Mouse (Mus musculus) ES-CJ7 (cell line): Measurements from ENCODE around the gene Ptprq.

Source experiments
- DNase-seq: peaks from one replicate; pipeline ENCODE4 v3.0.0; 2011; ENCODE audit warnings: low read depth, low spot score

Ptprq gene

DNA sequence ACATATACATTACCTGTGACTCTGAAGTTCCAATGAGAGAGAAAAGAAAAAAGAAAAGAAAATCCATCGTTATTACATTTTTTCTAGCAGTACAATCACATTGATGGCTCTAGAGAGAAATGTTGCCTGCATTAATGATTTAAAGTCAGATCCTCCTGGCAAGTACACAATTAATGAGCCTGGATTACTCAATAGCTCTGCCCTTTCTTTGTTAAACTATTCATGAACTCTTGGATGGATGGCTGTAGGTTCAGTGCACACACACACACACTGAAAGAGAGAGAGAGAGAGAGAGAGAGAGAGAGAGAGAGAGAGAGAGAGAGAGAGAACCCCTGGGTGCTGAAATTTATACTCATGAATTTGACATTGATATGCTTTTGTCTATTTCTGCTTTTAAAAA, at the start of gene Ptprq:
Gene Ptprq, minus strand, starts transcription at position 246 of the 400 bp plus-strand sequence.
- DNase-seq, result no peak

DNA sequence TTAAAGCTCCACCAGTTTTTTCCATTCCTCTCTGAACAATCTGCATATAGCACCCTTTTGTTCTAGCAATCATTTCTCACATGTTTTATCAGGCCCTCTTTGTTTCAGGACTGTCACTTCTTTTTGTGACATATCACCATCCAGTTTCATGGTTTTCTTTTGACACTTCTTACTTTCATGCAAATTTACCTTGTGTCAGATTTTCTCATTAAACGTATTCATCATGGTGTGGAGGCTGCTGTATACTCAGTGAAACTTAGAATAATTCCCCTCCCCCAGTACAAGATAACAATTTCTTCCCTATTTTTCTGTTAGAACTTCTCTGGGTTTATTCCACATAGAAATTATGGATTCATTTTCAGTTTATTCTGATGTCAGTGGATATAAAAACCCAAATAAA, 39.8 kb upstream of the Ptprq start:
- DNase-seq, result no peak

DNA sequence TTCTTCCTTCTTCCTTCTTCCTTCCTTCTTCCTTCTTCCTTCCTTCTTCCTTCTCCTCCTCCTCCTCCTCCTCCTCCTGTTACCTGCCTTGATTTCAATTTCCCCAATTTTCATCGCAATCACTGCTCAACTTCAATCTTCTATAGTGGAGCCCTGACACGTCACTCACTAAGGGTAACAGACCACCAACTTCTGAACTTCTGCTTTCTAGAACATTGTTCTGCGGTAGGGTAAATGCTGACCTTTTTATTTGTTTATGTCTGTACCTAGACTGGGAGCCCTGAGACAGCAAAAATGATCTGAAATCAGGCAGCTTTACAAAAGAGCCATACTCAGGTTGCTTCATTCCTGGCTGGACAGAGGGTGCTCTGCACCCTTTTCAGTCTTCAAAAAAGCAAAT, 33.6 kb upstream of the Ptprq start:
- no peak for DNase-seq

DNA sequence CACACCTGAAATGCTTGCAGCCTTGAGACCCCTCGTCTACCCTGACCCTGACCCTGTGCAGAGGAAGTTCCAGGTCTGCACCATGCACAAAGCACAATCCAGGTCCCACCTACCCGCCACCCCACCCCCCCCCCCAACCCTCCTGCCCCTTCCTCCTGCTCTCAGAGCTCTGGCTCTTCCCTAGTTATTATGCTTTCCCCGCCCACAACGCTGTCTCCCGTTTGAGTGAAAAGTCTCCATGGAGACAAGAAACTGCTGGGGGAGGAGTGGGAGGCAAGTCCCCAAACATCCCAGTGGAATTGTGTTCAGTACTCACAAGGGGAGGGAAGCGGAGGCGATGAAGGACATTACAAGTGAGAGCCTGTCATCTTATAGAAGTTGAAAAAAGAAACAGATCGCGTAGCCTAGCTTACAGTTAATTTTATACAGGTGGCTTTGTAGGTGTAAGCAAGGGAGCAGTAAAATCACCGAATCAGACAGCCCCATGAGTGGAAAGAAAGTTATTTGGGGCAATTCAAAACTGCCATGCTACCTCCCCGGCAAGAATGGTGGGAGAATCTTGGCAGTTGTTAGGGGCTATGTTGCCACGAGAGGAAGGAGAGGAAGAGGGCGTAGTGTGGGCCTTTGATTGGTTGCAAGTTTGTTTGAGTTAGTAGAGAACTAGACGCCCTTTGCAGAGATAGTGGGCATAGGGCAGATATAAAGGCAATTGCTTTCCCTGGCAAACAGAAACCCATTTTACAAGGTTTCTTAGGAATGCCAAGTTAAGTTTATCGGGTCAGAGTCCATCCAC, 32.7 kb upstream of the Ptprq start:
- DNase-seq, result peak; percentile 45

DNA sequence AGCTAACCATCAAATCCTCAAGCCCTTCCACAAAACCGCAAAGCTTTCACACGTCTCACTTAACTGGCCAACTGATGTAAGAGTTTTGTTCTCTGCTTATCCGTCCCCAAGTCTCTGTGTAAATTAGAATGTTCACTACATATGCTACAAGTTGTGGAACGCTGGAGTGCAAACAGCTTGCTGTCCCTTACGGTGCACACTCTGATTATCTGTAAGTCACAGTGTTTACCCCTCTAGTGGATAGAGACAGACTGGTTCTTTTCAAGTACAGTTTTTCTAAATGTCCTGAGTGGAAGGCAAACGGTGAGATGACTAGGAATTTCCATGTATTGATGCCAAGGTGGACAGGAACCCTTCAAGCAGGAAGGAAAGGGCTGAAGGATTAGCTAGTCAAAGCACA, 32.1 kb upstream of the Ptprq start:
- no peak for DNase-seq

DNA sequence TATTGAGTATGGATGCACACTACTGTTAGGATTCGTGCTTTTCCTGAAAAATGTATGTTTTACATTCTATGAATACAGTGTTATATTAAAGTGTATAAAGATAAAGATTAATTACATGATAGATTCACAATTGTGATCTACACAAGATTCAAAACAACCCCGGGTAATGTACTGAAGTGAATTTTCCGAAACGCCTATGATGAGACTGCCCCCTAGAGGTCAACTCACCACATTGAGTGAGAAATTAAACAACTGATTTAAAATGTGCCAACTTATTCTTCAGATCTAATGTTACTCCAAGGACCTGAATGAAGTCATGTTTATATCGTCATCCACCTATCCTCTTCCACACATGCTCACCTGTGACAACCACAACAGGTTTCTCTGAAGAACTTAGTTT, 27.7 kb upstream of the Ptprq start:
- DNase-seq, result peak; percentile 23

DNA sequence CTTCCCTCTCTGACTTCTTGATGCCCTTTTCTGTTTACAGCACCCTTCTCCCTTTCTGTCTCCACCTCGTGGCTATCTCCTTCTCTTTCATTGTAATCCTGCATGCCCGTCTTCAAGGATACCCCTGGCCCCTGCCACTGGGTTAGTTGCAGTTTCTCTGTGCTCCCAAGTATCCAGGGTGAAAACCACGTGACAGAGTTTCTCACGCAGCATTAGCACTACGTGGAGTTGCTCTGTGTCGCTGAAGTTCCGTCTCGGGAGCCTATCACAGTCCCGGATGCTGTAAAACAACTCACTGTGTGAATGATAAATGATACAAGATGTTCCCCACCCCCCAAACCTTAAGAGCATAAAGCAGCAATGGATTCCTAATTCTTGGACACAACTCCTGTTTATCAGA, 26.9 kb upstream of the Ptprq start:
- DNase-seq, result peak; percentile 3

DNA sequence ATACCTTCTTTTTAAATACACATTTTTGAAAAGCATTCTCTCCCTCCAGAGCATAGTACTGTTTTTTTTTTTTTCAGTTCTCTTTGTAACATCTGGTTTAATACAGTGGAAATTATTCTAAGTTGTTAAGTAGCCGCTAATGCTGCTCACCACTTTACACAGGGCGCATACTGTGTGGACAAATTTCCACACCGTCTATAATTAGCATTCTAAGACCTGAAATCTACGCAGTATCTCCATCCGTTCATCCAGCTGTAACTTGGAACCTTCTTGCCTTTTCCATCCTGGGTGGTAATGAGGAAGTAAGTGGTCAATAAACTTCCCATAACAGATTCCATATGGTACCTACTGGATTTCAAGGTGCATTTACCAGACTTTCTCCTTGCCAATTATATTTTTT, 20.0 kb upstream of the Ptprq start:
- DNase-seq, result no peak

DNA sequence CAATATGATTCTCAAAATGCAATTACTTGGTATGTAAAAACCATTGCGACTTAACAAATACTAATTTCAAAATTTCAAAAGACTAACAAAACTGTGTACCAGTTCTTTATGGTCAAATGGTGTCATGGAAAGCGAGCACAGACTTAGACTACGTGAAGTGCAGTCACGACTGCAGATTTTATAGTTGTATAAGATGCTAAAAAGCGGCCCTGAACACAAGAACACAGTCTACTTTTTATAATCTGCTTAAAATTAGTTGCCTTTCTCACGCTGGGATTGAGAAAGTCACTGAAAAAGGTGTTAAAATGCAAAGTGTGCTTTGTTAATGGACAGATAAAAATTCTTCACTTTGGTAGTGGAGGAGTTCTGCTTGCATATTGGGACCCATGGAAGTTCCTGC, 17.9 kb upstream of the Ptprq start:
- no peak for DNase-seq

DNA sequence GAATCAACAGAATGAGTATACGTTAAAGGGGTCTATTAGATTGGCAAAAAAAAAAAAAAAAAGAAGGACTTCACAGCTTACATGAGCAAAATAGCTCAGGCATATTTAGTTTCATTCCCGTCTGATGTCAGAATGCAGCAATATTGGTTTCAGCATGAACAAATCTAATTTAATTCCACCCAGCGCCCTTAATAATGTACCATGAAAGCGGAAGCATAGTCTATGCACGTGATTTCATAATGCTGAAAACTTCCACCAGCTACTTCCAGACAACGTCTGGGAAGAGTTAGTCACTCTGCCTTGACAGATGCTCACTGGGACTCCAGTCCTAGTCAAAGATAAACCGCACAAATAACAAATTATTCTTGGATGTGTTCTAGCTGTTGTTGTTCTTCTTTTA, 15.6 kb upstream of the Ptprq start:
- DNase-seq, result no peak

DNA sequence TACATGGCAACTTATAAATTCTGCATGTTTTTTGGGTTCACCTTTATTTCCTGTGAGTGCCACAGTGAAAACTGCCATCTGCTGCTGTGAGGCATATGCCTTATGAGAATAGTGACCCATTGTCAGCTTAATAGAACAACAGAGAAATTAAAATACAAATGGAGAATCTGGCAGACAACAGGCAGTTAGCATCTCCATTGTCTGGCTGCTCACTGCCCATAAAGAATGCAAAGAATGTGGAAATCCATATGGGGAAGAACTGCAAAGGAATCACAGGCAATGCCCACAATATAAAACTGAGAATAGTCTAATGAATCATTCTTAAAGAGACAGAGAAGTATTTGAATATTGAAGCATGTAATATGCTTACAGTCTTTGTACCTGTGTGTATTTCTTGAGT, 14.5 kb upstream of the Ptprq start:
- no peak for DNase-seq

DNA sequence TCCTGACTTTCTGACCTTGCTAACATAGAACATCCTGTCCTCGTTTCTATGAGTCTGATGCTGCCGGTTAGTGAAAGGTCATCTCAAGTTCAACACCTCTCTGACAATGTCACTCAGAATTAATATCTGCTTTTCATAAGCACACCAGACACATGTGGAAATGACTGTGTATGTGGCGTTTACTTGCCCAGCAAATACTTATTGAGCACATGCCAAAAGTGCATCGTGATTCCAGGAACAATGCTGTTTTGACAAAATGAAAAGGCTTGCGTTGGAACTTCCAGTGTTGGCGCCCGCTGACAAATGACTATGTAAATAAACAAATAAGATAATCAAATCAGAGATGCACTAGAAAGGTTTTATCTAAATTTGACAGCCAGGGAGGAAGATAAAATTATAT, 5.8 kb upstream of the Ptprq start:
- DNase-seq, result no peak

DNA sequence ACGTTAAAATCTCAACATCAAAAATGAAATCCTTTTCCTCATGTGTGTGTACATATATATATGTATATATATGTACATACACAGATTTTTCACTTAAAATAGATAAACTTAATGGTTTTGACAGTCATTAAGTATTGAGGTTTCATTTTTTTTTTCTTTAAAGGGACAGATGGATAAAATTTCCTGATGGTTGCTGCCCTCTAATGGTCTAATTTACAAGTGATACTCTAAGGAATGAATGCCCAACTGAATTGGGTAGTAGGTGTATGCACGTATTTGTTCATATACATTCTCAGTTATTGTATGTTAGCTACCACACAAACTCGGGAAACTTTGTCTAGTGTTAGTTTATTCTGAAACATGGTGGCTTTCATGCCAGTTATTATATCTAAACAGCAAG, 15.4 kb downstream of the Ptprq start:
- DNase-seq, result peak; percentile 6

DNA sequence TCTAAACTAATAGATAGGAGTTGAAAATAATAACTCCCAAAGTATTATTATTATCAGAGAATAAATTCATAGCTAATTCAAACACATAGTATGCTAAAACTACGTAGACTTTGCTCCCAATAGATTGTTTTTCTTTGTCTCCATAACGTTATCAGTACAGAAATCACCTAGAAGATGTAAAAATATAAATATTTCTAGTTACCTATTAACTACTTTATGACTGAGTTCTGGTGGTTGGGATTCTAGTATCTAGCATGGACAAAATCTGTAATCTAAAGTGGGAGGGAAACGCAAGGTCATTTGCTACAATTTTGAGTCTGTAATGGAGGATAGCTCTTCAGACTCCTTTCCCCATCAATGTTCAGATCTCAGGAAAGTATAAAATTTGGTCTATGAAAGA, 18.9 kb downstream of the Ptprq start:
- DNase-seq, result no peak

DNA sequence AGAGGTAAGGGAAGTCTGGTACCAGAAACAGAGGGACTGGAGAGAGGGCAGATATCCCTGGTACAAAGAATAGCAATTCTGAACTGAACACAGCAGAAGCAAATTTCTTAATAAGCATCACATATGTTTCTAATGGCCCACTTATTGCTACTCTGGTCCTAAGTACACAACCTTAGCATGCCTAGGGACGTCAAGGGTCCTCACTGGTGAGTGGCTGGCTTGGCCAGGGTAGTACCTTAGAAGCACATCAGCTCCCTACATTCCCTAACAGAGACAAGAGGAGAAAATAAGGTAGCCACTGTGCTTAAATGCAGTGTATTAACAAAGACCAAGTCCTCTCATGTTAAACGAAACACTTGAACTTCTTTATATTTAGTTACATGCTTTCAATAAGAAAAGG, 21.1 kb downstream of the Ptprq start:
- no peak for DNase-seq

DNA sequence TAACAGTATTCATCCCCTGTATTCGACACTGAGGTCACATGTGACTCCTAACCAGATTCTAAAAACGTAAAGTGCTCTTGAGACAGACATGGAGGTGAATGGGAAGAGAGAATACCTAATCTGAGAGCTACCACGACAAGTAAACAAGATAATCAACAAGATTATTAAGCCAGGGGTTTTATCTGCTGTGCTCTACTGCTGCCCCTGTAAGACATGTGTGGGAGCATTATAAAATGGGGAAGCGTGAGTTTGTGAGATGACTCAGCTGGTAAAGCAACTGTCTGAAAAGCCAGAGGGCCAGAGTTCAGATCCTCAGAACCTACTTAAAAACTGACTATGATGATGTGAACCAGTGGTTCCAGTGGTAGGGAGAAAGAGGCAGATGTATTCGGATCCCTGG, 22.7 kb downstream of the Ptprq start:
- no peak for DNase-seq

DNA sequence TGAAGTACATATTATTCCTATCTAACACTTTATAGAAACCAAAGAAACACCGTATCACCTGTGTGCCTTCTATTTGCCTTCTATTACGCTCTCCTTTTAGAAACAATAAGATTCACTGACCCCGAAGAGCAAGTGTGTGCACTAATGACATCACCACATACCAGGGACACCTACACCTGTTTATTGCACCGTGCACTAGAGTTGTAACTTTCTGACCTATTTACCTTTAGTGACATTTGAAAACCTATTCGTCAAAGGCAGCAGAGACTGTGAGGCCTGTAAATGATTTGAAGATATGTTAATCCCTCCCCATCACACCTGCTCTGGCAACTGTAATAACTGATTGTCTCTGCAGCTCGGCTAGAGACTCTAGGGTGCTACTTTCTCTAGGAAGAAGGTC, 32.5 kb downstream of the Ptprq start:
- no peak for DNase-seq

DNA sequence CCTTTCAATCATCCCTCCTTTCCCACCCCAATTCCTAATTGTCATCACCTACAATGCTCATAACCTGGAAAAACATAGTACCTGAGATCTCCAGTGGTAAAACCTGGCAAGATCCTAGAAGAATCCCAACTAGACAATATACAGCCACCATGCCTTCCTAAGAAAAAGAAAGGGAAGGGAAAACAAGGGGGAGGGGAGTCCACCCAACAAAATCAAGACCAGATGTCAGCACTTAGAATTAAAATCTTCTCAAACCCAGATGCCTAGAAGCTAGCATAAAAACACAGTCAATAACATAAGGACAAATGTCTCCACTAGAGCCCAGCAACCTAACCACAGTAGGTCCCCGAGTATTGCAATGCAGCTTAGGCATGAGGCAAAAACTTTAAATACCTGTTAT, 43.9 kb downstream of the Ptprq start:
- no peak for DNase-seq

DNA sequence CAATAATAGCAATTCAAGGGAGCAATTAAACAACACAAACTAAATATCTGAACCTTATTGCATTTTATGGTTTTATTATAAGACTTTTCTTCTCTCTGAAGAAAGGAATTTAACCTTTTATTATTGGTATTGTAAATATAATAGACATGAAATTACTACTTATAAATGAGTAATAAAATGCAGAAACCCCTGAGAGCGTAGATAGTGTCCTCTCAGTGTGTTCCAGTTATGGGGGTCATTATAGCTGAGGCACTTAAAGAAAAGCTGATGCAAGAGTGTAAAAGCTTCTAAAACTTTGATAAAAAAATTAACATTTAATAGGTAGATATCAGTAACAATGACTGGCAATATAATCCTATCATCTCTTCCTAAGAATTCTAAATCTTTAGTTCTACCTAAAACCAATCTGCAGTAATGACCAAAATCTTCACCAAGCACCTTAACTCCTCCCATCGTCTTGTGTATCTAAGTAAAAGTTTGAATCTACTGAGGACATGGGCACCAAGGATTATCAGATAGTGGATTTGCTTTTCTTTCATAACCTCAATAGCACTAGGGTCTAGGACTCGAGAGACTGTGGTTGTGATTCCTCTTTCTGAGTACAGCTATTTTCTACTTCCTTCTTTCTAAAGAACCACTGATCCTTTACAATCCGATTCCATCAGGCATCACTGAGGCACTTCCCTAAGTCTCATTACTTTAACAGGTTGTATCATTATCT, 51.3 kb downstream of the Ptprq start:
- no peak for DNase-seq

DNA sequence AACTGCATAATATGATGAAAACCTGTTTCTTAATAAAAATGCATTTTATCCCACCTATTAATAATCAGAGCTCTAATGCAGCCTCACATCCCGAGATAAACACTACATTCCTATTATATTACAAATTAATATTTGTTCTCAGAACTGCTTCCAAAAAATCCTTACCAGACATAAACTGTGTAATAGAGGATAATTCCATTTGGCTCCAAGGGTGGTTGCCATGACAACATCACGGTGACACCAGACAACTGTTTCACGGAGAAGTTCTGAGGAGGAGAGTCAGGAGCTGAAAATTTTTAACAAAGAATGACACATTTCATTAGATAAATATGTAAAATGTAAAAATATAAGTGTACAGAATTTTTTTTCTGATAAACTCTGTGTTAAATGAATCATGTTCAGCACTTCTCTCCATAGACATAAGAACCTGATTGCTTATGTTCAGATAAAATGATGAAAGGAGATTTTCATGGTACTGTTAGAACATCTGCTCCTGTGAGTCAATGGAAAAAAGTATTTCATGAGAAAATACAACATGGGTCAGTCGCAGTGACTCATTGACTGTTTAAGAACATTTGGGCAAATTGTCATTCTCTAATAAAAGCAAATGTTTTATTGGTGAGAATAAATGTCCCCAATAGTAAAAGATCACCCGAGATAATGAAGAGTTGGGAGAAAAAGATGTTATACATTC, 57.3 kb downstream of the Ptprq start:
- no peak for DNase-seq

DNA sequence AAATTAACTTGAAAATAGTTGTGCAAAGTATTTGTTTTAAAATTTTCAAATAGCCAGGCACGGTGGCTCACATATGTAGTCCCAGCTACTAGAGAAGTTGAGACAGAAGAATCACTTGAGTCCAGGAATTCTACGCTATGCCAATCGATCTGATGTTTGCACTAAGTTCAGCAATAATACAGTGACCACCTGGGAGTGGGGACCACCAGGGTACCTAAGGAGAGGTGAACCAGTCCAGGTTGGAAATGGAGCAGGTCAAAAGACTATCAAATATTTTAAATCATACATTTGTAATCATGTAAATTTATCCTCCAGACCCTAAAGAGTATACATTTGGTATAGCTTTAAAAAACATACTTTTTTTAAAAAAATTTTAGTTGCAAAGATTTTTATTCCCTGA, 57.9 kb downstream of the Ptprq start:
- no peak for DNase-seq

DNA sequence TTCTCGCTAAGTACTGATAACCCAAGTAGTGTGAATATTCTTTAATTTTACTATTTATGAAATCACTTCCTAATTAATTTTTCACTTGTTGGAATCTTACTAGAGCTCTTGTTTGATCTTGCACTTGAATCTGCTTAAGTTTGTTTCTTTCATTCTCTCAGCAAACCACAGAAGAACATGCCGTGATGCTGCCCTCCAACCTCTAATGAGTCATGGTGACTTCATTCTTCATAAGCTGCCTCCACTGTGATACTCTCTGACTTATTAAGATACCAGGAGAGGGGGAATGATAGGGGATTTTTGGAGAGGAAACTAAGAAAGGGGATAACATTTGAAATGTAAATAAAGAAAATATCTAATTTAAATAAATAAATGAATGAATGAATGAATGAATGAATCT, 60.7 kb downstream of the Ptprq start:
- DNase-seq, result no peak

DNA sequence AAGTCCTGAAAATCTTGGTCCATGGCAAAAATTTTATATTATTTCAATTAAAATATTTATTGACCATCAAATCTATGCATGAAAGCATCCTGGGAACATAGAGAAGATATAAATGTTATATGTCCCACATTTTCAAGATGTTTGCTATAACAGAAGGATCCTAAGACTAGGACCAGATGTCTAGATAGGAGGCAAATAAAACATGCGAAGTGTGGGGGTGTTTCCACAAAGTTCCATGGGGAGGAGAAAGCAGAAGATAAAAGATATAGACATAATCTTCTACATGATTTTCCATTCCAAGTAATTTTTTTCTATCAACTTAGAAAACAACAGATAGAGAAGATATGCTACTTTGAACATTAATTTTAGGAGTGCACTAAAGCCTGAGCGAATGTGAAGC, 70.2 kb downstream of the Ptprq start:
- no peak for DNase-seq
